Mouse (Mus musculus) embryonic facial prominence, embryonic 15.5 days (tissue): ENCODE data around the gene 2010300C02Rik. TPM values are rescaled to one million over a fixed set of nuclear protein-coding genes. Genes with fewer than 3 reads are reported as not detected.

ENCODE experiments used
- ATAC-seq: fragments of 200-750 bp; cut with Nextera tagmentation; 2 replicates; pipeline ENCODE4 v1.8.0; 2017; ENCODE audit warnings: low read depth, moderate TSS enrichment; ENCODE audit not compliant: insufficient number of reproducible peaks, low FRiP score, low TSS enrichment
- H3K27ac ChIP-seq: fragments of 300-500 bp; sonication (generic); replicated peaks from 2 replicates; pipeline ENCODE4 v1.5.1; 2015; ENCODE audit warnings: mild to moderate bottlenecking, inconsistent platforms
- H3K27me3 ChIP-seq: fragments of 300-500 bp; sonication (generic); 2 replicates; pipeline ENCODE4 v1.6.1; 2015; ENCODE audit warnings: inconsistent platforms
- H3K36me3 ChIP-seq: fragments of 300-500 bp; sonication (generic); 2 replicates; pipeline ENCODE4 v1.6.1; 2015; ENCODE audit warnings: mild to moderate bottlenecking, inconsistent platforms
- H3K4me1 ChIP-seq: fragments of 300-500 bp; sonication (generic); 2 replicates; pipeline ENCODE4 v1.6.1; 2015; ENCODE audit warnings: inconsistent platforms
- H3K4me2 ChIP-seq: fragments of 300-500 bp; sonication (generic); replicated peaks from 2 replicates; pipeline ENCODE4 v1.6.1; 2015; ENCODE audit warnings: mild to moderate bottlenecking, inconsistent platforms
- H3K4me3 ChIP-seq: fragments of 300-500 bp; sonication (generic); replicated peaks from 2 replicates; pipeline ENCODE4 v1.5.1; 2015; ENCODE audit warnings: mild to moderate bottlenecking, inconsistent platforms
- H3K9ac ChIP-seq: fragments of 300-500 bp; sonication (generic); 2 replicates; pipeline ENCODE4 v1.6.1; 2015; ENCODE audit warnings: inconsistent platforms
- H3K9me3 ChIP-seq: fragments of 300-500 bp; sonication (generic); replicated peaks from 2 replicates; pipeline ENCODE4 v1.6.1; 2016; ENCODE audit warnings: inconsistent platforms
- WGBS: fragments of 180-500 bp; shearing (Covaris S2); methylation state at CpG from one replicate; pipeline ENCODE4 v1.1.7; 2015; 5-methylcytosine and 5-hydroxymethylcytosine counted together
- polyA plus RNA-seq: library from polyadenylated mRNA; unstranded; fragments of >200 nt; fragmentation: Nextera tagmentation; extraction: Ambion mirVana; gene quantifications from 2 replicates; pipeline ENCODE4 v1.2.1, GENCODE M21; 2015

The 2010300C02Rik gene
- polyA plus RNA-seq, 1 experiment from 2014 or later = 11.5 TPM

- Histone ChIP-seq H3K36me3 (no peaks in the 10 kb centered on the region), H3K9me3 (no peaks in the 10 kb centered on the region), H3K27me3 (no peaks in the 10 kb centered on the region), H3K9ac (no peak overlapping the region), H3K4me2 (no peak overlapping the region), H3K4me3 (no peak overlapping the region), H3K27ac (no peak overlapping the region), H3K4me1 (no peaks in the 10 kb centered on the region)
- no peak for ATAC-seq
- WGBS = 56% methylated on average over 8 of the region's 8 CpGs
These were observed 31.5 kb downstream of the 2010300C02Rik start for GRCm38 (mm10) chr1:37688351-37688750.

GRCm38 (mm10) chr1:37687515-37687914 lies 32.4 kb downstream of the 2010300C02Rik start:
- no peaks in the 10 kb centered on the region for H3K9me3 ChIP-seq
- H3K4me3 ChIP-seq = no peak overlapping the region
- no peaks in the 10 kb centered on the region for H3K36me3 ChIP-seq
- H3K4me2 ChIP-seq = no peak overlapping the region
- peak; percentile 47; the same call in 1 of the 2 replicates for ATAC-seq
- H3K9ac ChIP-seq = no peak overlapping the region
- WGBS = 52% methylated on average over 5 of the region's 5 CpGs
- no peaks in the 10 kb centered on the region for H3K4me1 ChIP-seq
- H3K27ac ChIP-seq = no peak overlapping the region
- no peaks in the 10 kb centered on the region for H3K27me3 ChIP-seq

DNA sequence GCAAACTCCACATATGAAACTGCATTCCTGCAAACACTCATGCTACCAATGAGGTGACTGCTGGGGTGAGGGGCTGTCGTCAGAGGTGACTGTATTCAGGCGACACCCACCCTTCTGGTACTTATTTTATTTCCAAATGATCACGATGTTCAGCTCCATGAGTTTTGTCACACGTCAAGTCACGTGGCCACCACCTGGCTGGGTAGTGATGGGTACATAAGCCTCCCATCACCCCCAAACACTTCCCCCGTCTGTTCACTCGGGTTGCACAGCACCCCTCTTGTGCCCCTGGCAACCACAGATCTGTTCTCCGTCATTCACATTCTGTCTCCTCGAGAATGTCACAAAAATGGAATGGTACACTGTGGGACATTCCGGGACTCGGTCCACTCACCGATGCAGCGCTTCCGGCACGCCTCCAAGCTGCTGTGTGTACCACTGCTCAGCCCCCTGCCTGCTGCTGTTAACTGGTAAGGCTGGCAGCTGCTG lies 32.9 kb downstream of the 2010300C02Rik start:
- 72% methylated on average over 15 of the region's 15 CpGs for WGBS
- no peak overlapping the region for H3K4me3 ChIP-seq
- H3K9ac ChIP-seq = no peak overlapping the region
- H3K27ac ChIP-seq = no peak overlapping the region
- H3K36me3 ChIP-seq = no peaks in the 10 kb centered on the region
- H3K9me3 ChIP-seq = no peaks in the 10 kb centered on the region
- H3K4me1 ChIP-seq = no peaks in the 10 kb centered on the region
- H3K4me2 ChIP-seq = no peak overlapping the region
- no peak for ATAC-seq
- H3K27me3 ChIP-seq = no peaks in the 10 kb centered on the region

GRCm38 (mm10) chr1:37678327-37679123 lies 41.4 kb downstream of the 2010300C02Rik start:
- Histone ChIP-seq H3K36me3 (no peaks in the 10 kb centered on the region), H3K9ac (no peak overlapping the region), H3K27me3 (no peaks in the 10 kb centered on the region), H3K27ac (no peak overlapping the region), H3K4me1 (no peaks in the 10 kb centered on the region), H3K4me2 (no peak overlapping the region), H3K9me3 (no peaks in the 10 kb centered on the region), H3K4me3 (no peak overlapping the region)
- ATAC-seq = 0 out of 2 replicates have a peak, but pooled peaks have one; percentile 49
- WGBS = 67% methylated on average over 9 of the region's 9 CpGs

DNA sequence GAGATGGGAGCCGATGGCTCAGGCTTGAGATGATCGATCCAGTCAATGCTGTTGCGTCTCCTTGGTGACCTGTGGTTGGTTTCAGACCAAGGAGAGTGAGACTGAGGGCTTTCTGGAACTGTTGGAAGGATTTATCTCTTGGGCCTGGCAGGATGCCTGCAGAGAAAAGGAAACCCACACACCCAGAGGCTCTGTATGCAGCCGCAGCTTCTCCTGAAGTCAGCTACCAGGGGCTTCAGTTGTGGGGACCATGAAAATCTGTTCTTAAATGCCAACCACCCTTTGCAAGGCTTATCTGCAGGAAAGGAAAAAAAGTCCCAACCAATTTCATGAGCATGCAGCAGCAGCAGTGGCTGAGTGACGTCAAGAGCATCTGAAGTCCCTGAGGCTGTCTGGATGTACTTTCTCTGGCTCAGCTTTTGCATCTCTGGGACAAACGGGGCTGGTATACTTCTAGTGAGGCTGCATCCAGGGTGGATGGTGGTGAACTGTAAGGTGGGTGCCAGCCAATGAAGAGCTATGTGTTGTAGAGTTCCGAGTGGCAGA lies 42.8 kb downstream of the 2010300C02Rik start:
- 76% methylated on average over 7 of the region's 7 CpGs for WGBS
- Histone ChIP-seq H3K9me3 (no peaks in the 10 kb centered on the region), H3K27ac (no peak overlapping the region), H3K4me2 (no peak overlapping the region), H3K36me3 (no peaks in the 10 kb centered on the region), H3K4me1 (no peaks in the 10 kb centered on the region), H3K4me3 (no peak overlapping the region), H3K9ac (no peak overlapping the region), H3K27me3 (no peaks in the 10 kb centered on the region)
- no peak for ATAC-seq

GRCm38 (mm10) chr1:37675444-37675843 lies 44.4 kb downstream of the 2010300C02Rik start:
- no peak overlapping the region for H3K4me3 ChIP-seq
- H3K27ac ChIP-seq = no peak overlapping the region
- no peaks in the 10 kb centered on the region for H3K27me3 ChIP-seq
- no peak overlapping the region for H3K4me2 ChIP-seq
- WGBS = 50% methylated on average over 6 of the region's 6 CpGs
- no peaks in the 10 kb centered on the region for H3K36me3 ChIP-seq
- H3K4me1 ChIP-seq = no peaks in the 10 kb centered on the region
- H3K9me3 ChIP-seq = no peaks in the 10 kb centered on the region
- no peak overlapping the region for H3K9ac ChIP-seq
- ATAC-seq = no peak

GRCm38 (mm10) chr1:37674266-37674665 lies 45.6 kb downstream of the 2010300C02Rik start:
- H3K36me3 ChIP-seq = no peaks in the 10 kb centered on the region
- no peaks in the 10 kb centered on the region for H3K9me3 ChIP-seq
- H3K4me2 ChIP-seq = no peak overlapping the region
- H3K9ac ChIP-seq = no peak overlapping the region
- H3K4me1 ChIP-seq = no peaks in the 10 kb centered on the region
- WGBS = 87% methylated on average over 8 of the region's 8 CpGs
- ATAC-seq = no peak
- H3K4me3 ChIP-seq = no peak overlapping the region
- H3K27ac ChIP-seq = no peak overlapping the region
- H3K27me3 ChIP-seq = no peaks in the 10 kb centered on the region

- H3K9ac ChIP-seq = no peak overlapping the region
- H3K27me3 ChIP-seq = no peaks in the 10 kb centered on the region
- no peaks in the 10 kb centered on the region for H3K36me3 ChIP-seq
- peaks cover 4% of the 10 kb centered on the region for H3K4me1 ChIP-seq
- no peak overlapping the region for H3K4me2 ChIP-seq
- H3K9me3 ChIP-seq = no peaks in the 10 kb centered on the region
- H3K4me3 ChIP-seq = no peak overlapping the region
- H3K27ac ChIP-seq = no peak overlapping the region
- 64% methylated on average over 4 of the region's 4 CpGs for WGBS
- ATAC-seq = no peak
These were observed 48.6 kb downstream of the 2010300C02Rik start for GRCm38 (mm10) chr1:37671316-37671715.

DNA sequence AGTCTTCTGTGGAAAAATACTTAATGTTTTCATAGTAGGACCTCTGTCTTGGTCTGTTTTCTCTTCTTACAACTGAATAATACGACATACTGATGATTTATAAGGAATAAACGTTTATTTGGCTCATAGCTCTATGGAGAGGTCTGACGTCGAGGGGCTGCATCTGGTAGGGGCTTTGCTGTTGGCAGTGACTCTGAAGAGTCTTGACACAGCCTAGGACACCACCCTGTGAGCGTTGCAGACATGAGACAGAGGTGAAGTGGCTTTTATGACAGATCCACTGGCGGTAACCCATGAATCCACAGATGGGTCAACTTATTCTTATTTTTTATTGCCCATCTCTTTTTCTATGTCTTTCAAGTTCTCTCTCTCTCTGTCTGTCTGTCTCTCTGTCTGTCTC lies 52.5 kb downstream of the 2010300C02Rik start:
- WGBS = 79% methylated on average over 6 of the region's 6 CpGs
- Histone ChIP-seq H3K36me3 (no peaks in the 10 kb centered on the region), H3K4me3 (no peak overlapping the region), H3K27me3 (no peaks in the 10 kb centered on the region), H3K4me2 (no peak overlapping the region), H3K9me3 (no peaks in the 10 kb centered on the region), H3K4me1 (peaks cover 5% of the 10 kb centered on the region), H3K9ac (no peak overlapping the region), H3K27ac (no peak overlapping the region)
- ATAC-seq = no peak

- Histone ChIP-seq H3K9me3 (no peaks in the 10 kb centered on the region), H3K4me1 (peaks cover 5% of the 10 kb centered on the region), H3K4me2 (no peak overlapping the region), H3K27ac (no peak overlapping the region), H3K9ac (no peak overlapping the region), H3K27me3 (no peaks in the 10 kb centered on the region), H3K4me3 (no peak overlapping the region), H3K36me3 (no peaks in the 10 kb centered on the region)
- 0 out of 2 replicates have a peak, but pooled peaks have one; percentile 45 for ATAC-seq
- 50% methylated on average over 10 of the region's 10 CpGs for WGBS
These were observed 53.3 kb downstream of the 2010300C02Rik start for GRCm38 (mm10) chr1:37666587-37666986.

- no peaks in the 10 kb centered on the region for H3K27me3 ChIP-seq
- peaks cover 5% of the 10 kb centered on the region for H3K4me1 ChIP-seq
- H3K9me3 ChIP-seq = no peaks in the 10 kb centered on the region
- H3K36me3 ChIP-seq = no peaks in the 10 kb centered on the region
- no peak overlapping the region for H3K4me2 ChIP-seq
- ATAC-seq = peak; percentile 50; the same call in 1 of the 2 replicates
- 56% methylated on average over 14 of the region's 14 CpGs for WGBS
- H3K27ac ChIP-seq = no peak overlapping the region
- H3K4me3 ChIP-seq = no peak overlapping the region
- no peak overlapping the region for H3K9ac ChIP-seq
These were observed 54.2 kb downstream of the 2010300C02Rik start for GRCm38 (mm10) chr1:37665539-37666323.
